Mouse (Mus musculus) heart, postnatal 4 days (tissue): ENCODE data around the gene Ehbp1. TPM values are rescaled to one million over a fixed set of nuclear protein-coding genes. Genes with fewer than 3 reads are reported as not detected.

ENCODE experiments used
- DNase-seq: peaks from one replicate; pipeline ENCODE4 v3.0.0; 2021
- total RNA-seq, 2 experiments: library from RNA; stranded (reverse); gene quantifications; 2 replicates each; pipeline ENCODE4 v1.2.3; 2021

The Ehbp1 gene
- total RNA-seq, 2 experiments from 2014 or later: 154 to 156 TPM

GRCm38 (mm10) chr11:22286371-22286872 is 55.7 kb downstream of the Ehbp1 start:
- no peak for DNase-seq

- DNase-seq: no peak
These were observed 65.4 kb downstream of the Ehbp1 start for GRCm38 (mm10) chr11:22276656-22277055.

GRCm38 (mm10) chr11:22274144-22274543 is 67.9 kb downstream of the Ehbp1 start:
- no peak for DNase-seq

GRCm38 (mm10) chr11:22273378-22273777 is 68.7 kb downstream of the Ehbp1 start:
- no peak for DNase-seq

- DNase-seq: no peak
These were observed 70.2 kb downstream of the Ehbp1 start for GRCm38 (mm10) chr11:22271889-22272288.

GRCm38 (mm10) chr11:22269643-22270042 is 72.4 kb downstream of the Ehbp1 start:
- DNase-seq: no peak

- no peak for DNase-seq
These were observed 72.9 kb downstream of the Ehbp1 start for GRCm38 (mm10) chr11:22269173-22269572.

GRCm38 (mm10) chr11:22267014-22267413 is 75.1 kb downstream of the Ehbp1 start:
- no peak for DNase-seq

GRCm38 (mm10) chr11:22255418-22255817 is 86.7 kb downstream of the Ehbp1 start:
- DNase-seq: no peak

- DNase-seq: no peak
These were observed 92.7 kb downstream of the Ehbp1 start for GRCm38 (mm10) chr11:22249363-22249762.

GRCm38 (mm10) chr11:22247736-22248135 is 94.4 kb downstream of the Ehbp1 start:
- DNase-seq: no peak

- DNase-seq: peak; percentile 19
These were observed 95.0 kb downstream of the Ehbp1 start for GRCm38 (mm10) chr11:22247069-22247468.

- DNase-seq: no peak
These were observed 106.5 kb downstream of the Ehbp1 start for GRCm38 (mm10) chr11:22235558-22235957.

GRCm38 (mm10) chr11:22234739-22235138 is 107.4 kb downstream of the Ehbp1 start:
- DNase-seq: peak; percentile 8

GRCm38 (mm10) chr11:22230906-22231305 is 111.2 kb downstream of the Ehbp1 start:
- no peak for DNase-seq

GRCm38 (mm10) chr11:22225619-22226018 is 116.5 kb downstream of the Ehbp1 start:
- peak; percentile 12 for DNase-seq

GRCm38 (mm10) chr11:22218222-22218621 is 123.9 kb downstream of the Ehbp1 start:
- no peak for DNase-seq

GRCm38 (mm10) chr11:22216941-22217340 is 125.2 kb downstream of the Ehbp1 start:
- no peak for DNase-seq

GRCm38 (mm10) chr11:22206611-22207010 is 135.5 kb downstream of the Ehbp1 start:
- DNase-seq: peak; percentile 10

- DNase-seq: no peak
These were observed 135.9 kb downstream of the Ehbp1 start for GRCm38 (mm10) chr11:22206191-22206590.

- DNase-seq: no peak
These were observed 138.7 kb downstream of the Ehbp1 start for GRCm38 (mm10) chr11:22203413-22203812.

- no peak for DNase-seq
These were observed 141.0 kb downstream of the Ehbp1 start for GRCm38 (mm10) chr11:22201125-22201524.

- no peak for DNase-seq
These were observed 142.2 kb downstream of the Ehbp1 start for GRCm38 (mm10) chr11:22199881-22200280.

- no peak for DNase-seq
These were observed 143.7 kb downstream of the Ehbp1 start for GRCm38 (mm10) chr11:22198406-22198805.

GRCm38 (mm10) chr11:22197935-22198334 is 144.2 kb downstream of the Ehbp1 start:
- DNase-seq: peak; percentile 32
